Mouse (Mus musculus) right cerebral cortex, postnatal 10 days (tissue): ENCODE data around the gene Upb1.
"Not testable (repeated sequence)": the region's sequence is repeated elsewhere in the genome, so short reads cannot be mapped to it uniquely, and the experiment has no call there.

Experiments
- DNase-seq, 2 experiments: peaks; one replicate each; pipeline ENCODE4 v3.0.0; 2021; ENCODE audit warnings: low spot score in 2 of 2

The Upb1 gene

GRCm38 (mm10) chr10:75451036-75451786 is 50.3 kb downstream of the Upb1 start:
- DNase-seq, result peak in 1 of 2 experiments; percentile 67

- not testable (repeated sequence) for DNase-seq
Measured at GRCm38 (mm10) chr10:75456061-75456831, 55.3 kb downstream of the Upb1 start.

- no peak for DNase-seq
Measured at GRCm38 (mm10) chr10:75457852-75458251, 56.9 kb downstream of the Upb1 start.

GRCm38 (mm10) chr10:75458329-75458728 is 57.4 kb downstream of the Upb1 start:
- no peak for DNase-seq

GRCm38 (mm10) chr10:75462728-75463127 is 61.8 kb downstream of the Upb1 start:
- DNase-seq, result no peak

- no peak for DNase-seq
Measured at GRCm38 (mm10) chr10:75465781-75466550, 65.1 kb downstream of the Upb1 start.

- no peak for DNase-seq
Measured at GRCm38 (mm10) chr10:75473411-75473810, 72.5 kb downstream of the Upb1 start.

GRCm38 (mm10) chr10:75474571-75474970 is 73.7 kb downstream of the Upb1 start:
- DNase-seq, result no peak

GRCm38 (mm10) chr10:75475139-75475850 is 74.4 kb downstream of the Upb1 start:
- peak in 1 of 2 experiments; percentile 39 for DNase-seq

GRCm38 (mm10) chr10:75477034-75477433 is 76.1 kb downstream of the Upb1 start:
- no peak for DNase-seq

- no peak for DNase-seq
Measured at GRCm38 (mm10) chr10:75479955-75480354, 79.0 kb downstream of the Upb1 start.

- no peak for DNase-seq
Measured at GRCm38 (mm10) chr10:75481703-75482102, 80.8 kb downstream of the Upb1 start.

- no peak for DNase-seq
Measured at GRCm38 (mm10) chr10:75482271-75482670, 81.4 kb downstream of the Upb1 start.

GRCm38 (mm10) chr10:75482919-75483483 is 82.1 kb downstream of the Upb1 start:
- no peak for DNase-seq

GRCm38 (mm10) chr10:75484066-75484465 is 83.2 kb downstream of the Upb1 start:
- no peak for DNase-seq

- DNase-seq, result no peak
Measured at GRCm38 (mm10) chr10:75484767-75485166, 83.9 kb downstream of the Upb1 start.

GRCm38 (mm10) chr10:75486086-75486979 is 85.4 kb downstream of the Upb1 start:
- peak; percentile 78 to 89 for DNase-seq

- no peak for DNase-seq
Measured at GRCm38 (mm10) chr10:75487131-75487530, 86.2 kb downstream of the Upb1 start.

GRCm38 (mm10) chr10:75489522-75489921 is 88.6 kb downstream of the Upb1 start:
- no peak for DNase-seq

- DNase-seq, result no peak
Measured at GRCm38 (mm10) chr10:75490731-75491130, 89.8 kb downstream of the Upb1 start.
